Mouse (Mus musculus): ENCODE measurements at regions not wholly inside any gene's neighbourhood (a gene's known extent, or its start where the extent isn't known, plus 50 kb on each side); places are given as distances from the start of the nearest gene placed in this dataset.

- no peak for DNase-seq (ENCODE audit: low spot score in 2 of 2)
Measured at GRCm38 (mm10) chr9:6608428-6609283, 339.0 kb upstream of the Ddi1 start.
